Mouse (Mus musculus) cerebellum, adult 9-10 months (tissue): ENCODE data around the gene Rars2.
A peak's percentile ranks its signal among the peaks of the same experiment; 100 is the strongest.

ENCODE experiments used
- DNase-seq: peaks from one replicate; pipeline ENCODE4 v3.0.0; 2022

Rars2 gene

DNA sequence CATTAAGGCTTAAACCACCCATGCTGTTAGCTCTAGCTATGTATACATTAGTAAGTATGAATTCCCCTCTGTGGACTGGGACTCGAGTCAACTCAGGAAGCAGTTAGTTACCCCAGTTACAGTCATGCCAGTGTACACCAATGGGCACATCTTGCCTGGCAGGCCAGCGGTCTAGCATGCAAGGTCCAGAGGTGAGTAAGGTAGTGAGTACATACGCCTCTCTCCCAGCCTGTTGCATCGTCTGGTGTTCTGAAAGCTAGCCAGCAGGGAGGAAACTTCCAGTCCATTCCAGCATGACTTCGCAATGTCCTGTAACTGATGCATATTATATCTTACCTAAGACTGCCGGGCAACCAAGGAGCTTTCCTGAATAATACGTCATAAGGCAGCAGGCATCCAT, 38.4 kb downstream of the Rars2 start:
- no peak for DNase-seq

DNA sequence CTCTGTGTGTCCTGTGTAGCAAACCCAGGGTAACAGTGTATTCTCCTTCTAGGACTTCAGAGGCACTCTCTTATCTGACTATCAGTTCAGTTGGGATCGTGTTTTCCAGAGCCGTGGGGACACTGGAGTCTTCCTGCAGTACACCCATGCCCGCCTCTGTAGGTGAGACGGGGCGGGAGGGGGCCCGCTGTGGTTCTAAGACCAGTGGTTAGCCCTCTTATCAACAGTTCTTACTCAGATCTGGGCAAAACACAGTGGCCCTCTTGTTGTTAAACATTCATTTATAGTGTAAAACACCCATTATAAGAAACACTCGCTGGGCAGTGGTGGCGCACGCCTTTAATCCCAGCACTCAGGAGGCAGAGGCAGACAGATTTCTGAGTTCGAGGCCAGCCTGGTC, 41.3 kb downstream of the Rars2 start:
- DNase-seq: no peak

DNA sequence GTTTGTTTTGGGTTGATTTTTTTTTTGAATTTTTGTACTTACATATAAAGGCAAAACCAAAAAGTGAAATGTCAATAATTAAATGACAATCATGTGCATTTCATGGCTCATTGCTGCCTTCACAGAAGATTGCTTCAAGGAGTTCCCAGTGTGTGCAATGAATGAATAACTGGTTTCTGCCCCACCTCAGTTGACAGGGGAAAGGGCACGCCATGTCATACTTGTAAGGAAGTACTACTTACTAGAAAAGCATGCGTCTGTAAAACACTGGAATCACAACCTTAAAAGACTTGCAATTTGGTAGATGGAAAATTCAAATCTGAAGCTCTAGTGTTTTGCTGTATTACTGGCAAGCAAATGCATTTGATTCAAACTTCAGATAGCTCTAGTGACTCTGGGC, 44.3 kb downstream of the Rars2 start:
- DNase-seq: no peak

DNA sequence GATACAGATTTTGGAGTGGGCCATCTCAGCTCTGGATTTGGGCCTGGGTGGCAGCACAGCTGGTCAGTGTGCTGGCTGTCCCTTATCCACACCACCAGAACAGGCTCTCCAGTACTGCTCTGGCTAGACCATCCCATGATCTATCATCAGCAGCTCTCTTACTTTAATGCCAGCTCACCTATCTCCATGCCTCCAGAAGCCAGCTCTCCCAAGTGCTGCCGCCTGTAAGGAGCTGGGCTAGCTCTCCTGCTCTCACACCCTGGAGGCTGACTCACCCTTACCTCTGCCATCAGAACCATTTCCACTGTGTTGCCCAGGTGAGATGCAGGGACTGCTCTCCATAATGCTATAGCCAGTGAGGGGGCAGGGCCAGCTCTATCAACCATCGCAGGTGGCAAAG, 46.8 kb downstream of the Rars2 start:
- no peak for DNase-seq

DNA sequence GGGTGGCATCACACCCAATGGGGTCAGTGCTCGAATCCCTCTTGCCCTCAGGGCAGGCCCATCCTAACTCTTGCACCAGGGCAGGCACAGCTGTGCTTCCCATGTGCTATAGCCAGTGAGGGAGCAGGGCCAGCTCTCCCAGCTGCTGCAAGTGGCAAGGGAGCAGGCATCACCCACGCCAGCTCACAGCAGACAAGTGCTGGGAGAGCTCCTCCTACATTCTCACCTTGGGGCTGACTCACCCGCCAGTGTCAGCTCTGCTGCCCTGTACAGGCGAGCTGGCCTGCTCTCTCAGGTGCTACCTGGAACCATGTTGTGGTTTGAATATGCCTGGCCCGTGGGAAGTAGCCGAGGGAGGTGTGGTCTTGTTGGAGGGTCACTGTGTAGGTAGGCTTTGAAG, 47.2 kb downstream of the Rars2 start:
- DNase-seq: no peak

DNA sequence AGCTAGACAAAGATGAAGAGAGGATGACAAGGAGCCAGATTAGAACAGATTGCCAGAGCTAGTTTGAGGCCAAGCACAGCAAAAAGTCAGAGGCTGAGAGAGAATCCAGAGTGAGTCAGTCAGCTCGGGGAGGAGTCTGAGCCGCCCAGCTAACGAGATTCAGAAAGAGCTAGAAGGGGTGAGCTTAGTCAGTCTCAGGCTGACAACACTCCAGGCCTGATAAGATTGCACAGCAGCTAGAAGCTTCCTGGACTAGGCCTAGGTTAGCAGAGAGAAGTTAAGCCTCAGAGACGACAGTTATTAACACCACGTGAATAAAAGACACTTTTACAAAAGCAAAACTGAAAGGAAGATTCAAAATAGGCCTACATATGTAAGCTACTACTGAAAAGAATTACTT, 53.2 kb downstream of the Rars2 start:
- no peak for DNase-seq

DNA sequence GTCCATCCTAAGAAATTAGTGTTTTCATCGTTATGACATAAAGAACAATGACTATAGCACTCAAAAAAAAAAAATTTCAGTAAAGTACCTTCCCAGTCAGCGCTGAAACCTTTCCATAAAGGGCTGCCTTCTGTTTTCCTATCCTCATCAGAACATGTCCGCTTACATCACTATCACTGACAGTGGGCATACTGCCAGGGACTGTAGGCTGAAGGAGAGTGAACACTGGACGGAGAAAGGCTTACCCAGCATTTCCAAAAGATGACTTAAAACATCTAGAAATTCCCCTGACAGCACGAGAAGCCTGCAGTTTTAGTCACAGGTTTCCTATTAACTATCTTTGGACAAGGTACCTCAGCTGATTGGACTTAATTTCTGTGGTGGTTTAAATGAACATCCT, 59.0 kb downstream of the Rars2 start:
- DNase-seq: no peak

DNA sequence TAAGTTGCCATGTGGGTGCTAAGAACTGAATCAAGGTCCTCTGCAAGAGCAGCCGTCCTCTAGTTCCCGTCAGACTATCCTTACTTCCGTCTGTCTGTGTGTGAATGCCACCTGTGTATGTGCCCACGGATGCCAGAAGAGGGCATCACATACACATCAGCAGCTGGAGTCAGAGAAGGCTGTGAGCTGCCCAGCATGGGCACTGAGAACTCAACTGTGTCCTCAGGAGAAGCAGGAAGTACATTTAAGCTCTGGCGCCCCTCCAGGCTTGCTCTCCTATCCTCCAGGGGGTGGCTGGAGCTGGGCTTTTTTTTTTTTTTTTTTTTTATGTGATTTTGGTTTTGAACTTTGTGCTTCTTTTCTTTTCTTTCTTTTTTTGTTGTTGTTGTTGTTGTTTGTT, 65.8 kb downstream of the Rars2 start:
- DNase-seq: no peak

DNA sequence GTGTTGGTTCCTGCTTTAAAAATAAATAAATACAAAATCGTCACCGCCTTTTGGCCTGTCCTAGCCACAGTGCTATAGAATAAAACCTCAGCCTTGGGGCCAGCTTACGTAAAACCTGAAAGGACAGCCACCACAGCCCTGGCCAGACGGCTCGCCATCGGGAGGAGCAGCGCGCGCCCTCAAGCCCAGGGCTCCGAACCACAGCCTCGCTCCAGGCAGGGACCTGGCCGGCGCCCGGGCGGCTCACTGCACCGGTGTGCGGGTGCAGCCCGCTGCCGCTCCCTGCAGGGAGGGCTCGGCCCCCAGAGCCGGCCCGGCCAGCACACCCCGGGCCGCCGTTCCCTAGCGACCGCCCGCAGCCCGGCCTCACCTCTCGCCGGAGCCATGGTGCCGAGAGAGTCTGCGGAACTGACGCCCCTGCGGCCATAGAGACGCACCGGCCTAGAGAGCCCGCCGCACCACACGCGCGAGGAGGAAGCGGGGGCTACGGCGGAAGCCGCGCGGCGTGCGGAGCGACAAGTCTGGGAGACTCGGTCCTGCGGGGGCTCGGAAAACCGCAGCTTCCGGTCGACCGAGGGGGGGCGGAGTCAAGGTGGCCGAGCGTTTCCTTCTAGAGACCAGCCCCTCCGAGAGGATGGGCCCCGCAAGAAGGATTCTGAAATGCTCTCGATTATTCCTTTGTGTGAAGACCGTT, 72.3 kb downstream of the Rars2 start, which contains the start of gene Slc35a1:
Gene Slc35a1 (minus strand): TSS at position 565 of the 694 bp plus-strand sequence.
- DNase-seq: peak; percentile 95

DNA sequence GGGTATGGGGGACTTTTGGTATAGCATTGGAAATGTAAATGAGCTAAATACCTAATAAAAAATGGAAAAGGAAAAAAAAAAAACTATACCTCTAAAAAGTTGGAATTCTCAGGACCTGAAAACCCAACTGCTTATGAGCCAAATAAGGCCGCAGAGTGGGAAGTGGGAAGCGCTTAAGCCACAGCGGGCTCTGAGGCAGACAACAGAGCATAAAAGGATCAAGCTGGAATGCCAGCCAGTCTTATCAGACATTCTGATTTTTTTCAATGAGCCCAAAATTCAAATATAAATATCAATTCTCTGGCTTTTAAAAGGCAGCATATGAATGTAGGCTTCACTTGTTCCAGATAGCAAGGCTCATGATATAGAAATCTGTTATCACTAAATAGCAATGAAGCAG, 73.3 kb downstream of the Rars2 start:
- no peak for DNase-seq

DNA sequence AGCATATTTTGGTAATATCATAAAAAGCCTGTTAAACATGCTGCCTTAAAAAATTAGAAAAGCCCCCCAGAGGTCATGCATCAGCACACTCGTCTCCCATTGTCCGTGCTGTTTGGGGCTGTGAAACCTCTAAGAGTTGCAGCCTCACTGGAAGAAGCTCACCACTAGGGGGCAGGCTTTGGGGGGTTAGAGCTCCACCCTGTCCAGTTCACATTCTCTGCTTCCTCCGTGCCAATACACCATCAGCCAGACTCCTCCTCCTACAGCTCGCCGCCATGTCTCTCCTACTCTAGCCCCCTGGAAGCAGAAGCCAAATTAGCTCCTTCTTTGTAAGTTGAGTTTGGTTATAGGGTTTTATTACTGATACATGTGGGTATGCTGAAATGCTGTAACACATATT, 86.8 kb downstream of the Rars2 start:
- no peak for DNase-seq

DNA sequence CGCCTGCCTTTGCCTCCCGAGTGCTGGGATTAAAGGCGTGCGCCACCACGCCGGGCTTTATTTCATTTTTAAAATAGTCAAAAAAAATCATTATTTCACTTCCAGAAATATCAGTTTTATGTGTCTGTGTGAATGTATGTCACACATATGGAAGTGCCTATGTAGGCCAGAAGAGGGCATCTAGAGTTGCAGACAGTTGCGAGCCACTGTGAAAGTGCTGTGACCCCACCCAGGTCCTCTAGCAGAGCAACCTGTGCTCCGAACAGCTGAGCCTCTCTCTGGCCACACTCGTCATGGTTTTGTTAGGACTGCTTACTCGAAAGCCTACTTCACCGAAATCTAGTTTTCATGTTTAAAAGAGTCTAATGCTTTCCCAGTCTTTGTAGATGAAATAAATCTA, 87.5 kb downstream of the Rars2 start:
- no peak for DNase-seq

DNA sequence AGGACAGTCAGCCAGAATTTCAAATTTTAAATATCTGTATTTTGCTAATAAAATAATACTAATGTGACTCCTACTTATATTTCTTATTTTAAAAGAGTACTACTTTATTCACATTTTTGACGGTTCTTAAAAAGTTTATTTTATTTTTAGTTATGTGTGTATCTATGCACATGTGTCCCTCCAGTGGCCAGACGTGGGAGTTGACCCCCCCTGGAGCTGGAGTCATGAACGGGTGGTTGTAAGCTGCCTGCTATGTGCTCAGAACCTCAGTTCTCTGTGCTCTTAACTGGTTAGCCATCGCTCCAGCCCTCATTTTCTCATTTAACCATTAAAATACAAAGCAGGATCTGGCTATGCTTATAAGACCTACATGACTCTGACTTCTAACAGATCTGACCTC, 88.3 kb downstream of the Rars2 start:
- no peak for DNase-seq

DNA sequence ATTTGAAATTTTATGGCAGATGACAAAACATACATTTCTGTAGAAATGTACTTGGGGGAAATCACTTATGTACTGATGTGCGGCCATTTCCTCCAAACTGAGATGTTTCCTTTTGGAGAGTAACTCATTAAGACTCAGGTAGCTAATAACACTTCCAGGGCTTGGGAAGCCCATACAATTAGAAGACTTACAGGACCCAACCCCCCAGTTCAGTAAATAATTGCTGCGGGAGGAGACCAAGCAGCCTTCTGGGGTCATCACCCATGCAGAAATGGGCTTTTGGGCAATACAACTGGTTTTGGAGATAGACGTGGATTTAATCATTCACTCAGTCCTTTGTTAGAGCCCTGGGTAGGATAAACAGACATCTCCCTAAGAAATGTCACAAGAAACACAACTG, 92.5 kb downstream of the Rars2 start:
- DNase-seq: no peak

DNA sequence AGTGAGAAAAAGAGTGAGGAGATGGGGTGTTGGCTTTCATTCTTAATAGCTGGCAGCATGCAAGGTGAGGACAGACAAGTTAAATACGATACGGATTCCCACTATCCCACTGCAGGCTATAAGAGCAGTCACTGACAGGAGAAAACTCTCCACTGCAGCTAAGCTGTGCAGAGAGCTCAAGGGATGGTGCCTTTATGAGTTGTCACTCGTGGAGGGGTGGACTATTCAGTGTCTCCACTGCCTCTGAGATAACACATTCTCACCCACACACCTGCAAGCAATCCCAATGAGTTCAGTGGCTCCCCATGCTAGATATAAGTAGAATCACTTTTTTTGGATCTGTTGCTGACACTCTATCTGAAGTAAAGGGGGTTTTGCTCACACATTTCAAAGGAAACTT, 93.4 kb downstream of the Rars2 start:
- DNase-seq: no peak
